ENCODE assay signal across 34 mouse cellular contexts in the genomic region with DNA sequence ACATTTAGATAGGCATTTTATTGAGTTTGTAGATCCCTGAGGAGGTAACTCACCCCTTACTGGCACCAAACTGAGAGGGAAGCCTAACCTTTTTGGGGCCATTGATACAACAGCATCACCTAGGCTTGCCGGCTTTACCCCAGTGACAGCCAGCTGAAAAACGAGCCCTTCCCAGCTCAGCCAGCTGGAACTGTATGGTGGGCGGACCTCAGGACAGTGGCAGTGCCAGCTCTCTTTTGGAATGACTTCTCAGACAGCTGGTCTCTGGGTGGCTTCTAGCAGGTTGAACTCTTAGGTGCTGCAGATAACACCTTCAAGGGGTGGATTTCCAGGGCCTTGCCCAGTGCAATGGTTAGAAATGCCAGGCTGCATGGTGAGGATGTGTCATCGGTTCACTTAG. TPM values are rescaled to one million over a fixed set of nuclear protein-coding genes. Genes with fewer than 3 reads are reported as not detected.
DNase-seq lines count a peak whose midpoint lies in the region.
"Had no signal": no experiment of that assay in that cellular context is flagged by ENCODE, and none has a peak within 500 bp of the region (broad histone marks: within the 10 kb centered on the region; RNA-seq: fewer than 3 reads in every experiment).

No protein-coding gene starts in this region.

- H3K4me3 ChIP-seq in heart, embryonic 10.5 days = no peak overlapping the region
- H3K4me3 ChIP-seq: embryonic facial prominence, embryonic 10.5 days; embryonic facial prominence, embryonic 13.5 days; erythroblast, embryonic 14.5 days; forebrain, embryonic 12.5 days; forebrain, embryonic 15.5 days; heart, embryonic 12.5 days; heart, embryonic 15.5 days had no signal

- DNase-seq in heart, postnatal 10 days = peak; percentile 8 to 11
- no peak for DNase-seq in heart, embryonic 10.5 days (ENCODE audit: low spot score)
- DNase-seq in gastrocnemius, postnatal 10 days = peak; percentile 31
- peak; percentile 15 to 28 for DNase-seq in gastrocnemius, postnatal 36 days
- no peak for DNase-seq in adrenal gland, adult 2 months
- no peak for DNase-seq in kidney, postnatal 14 days
- DNase-seq: adrenal gland, postnatal 10 days; adrenal gland, postnatal 36 days; cerebellum, adult 18-20 months; cerebellum, adult 9-11 months; cerebellum, postnatal 36 days; embryo, embryonic 11 days; heart, adult 11 months; heart, postnatal 14 days; heart, postnatal 4 days; kidney, adult 8-10 months had no signal

- WGBS in heart, embryonic 10.5 days = 61% methylated on average over 4 of the region's 4 CpGs

- intact Hi-C loops in heart, postnatal 10 days (cut with DNase I) = no loop called here
- intact Hi-C loops in gastrocnemius, postnatal 36 days (cut with DNase I) = no loop called here

- peaks cover 21% of the 10 kb centered on the region; the same call in 1 of the 2 replicates for H3K27me3 ChIP-seq in heart, embryonic 10.5 days (ENCODE audit: insufficient read depth, poor library complexity, severe bottlenecking)
- H3K27me3 ChIP-seq: forebrain, embryonic 15.5 days had no signal

- H3K4me1 ChIP-seq in heart, embryonic 10.5 days = no peaks in the 10 kb centered on the region
- H3K4me1 ChIP-seq: embryonic facial prominence, embryonic 10.5 days; embryonic facial prominence, embryonic 13.5 days; forebrain, embryonic 12.5 days; forebrain, embryonic 15.5 days; heart, embryonic 12.5 days; heart, embryonic 15.5 days had no signal

- H3K36me3 ChIP-seq in heart, embryonic 10.5 days = no peaks in the 10 kb centered on the region
- H3K36me3 ChIP-seq: embryonic facial prominence, embryonic 10.5 days; embryonic facial prominence, embryonic 13.5 days; forebrain, embryonic 12.5 days; forebrain, embryonic 15.5 days; heart, embryonic 12.5 days; heart, embryonic 15.5 days had no signal

- no peak overlapping the region for H3K27ac ChIP-seq in heart, embryonic 10.5 days
- H3K27ac ChIP-seq: embryonic facial prominence, embryonic 10.5 days; embryonic facial prominence, embryonic 13.5 days; forebrain, embryonic 12.5 days; forebrain, embryonic 15.5 days; heart, embryonic 15.5 days; hindbrain, embryonic 14.5 days; hindbrain, postnatal 0 days had no signal

- no peaks in the 10 kb centered on the region for H3K9me3 ChIP-seq in heart, embryonic 10.5 days
- H3K9me3 ChIP-seq: embryonic facial prominence, embryonic 10.5 days; embryonic facial prominence, embryonic 13.5 days; forebrain, embryonic 12.5 days; forebrain, embryonic 15.5 days; heart, embryonic 12.5 days; heart, embryonic 15.5 days had no signal

RNA-seq across cellular contexts. Expression of a gene that starts 18.4 kb away (rescaled TPM):
- total RNA-seq in heart, postnatal 10 days (2021) = 10 to 100 TPM; 42.8 to 47.4 TPM
- polyA plus RNA-seq in heart, embryonic 10.5 days (2016; fragmentation: Nextera tagmentation; extraction: Ambion mirVana) = 73.8 and 97.3 TPM in 2 replicates
- total RNA-seq in gastrocnemius, postnatal 10 days (2021) = 10 to 100 TPM; 25.8 to 28.8 TPM
- total RNA-seq in gastrocnemius, postnatal 36 days (2021) = 10 to 100 TPM; 29.3 to 36.3 TPM
- 10 to 100 TPM; 71.3 to 75.7 TPM for total RNA-seq in adrenal gland, adult 2 months (2021)
- polyA plus RNA-seq in adrenal gland, adult 2 months (2012; rRNA removed) = 127 and 132 TPM in 2 replicates

RNA-seq across cellular contexts. Expression of a gene that starts 54.1 kb away (rescaled TPM):
- not detected for total RNA-seq in heart, postnatal 10 days (2021)
- polyA plus RNA-seq in heart, embryonic 10.5 days (2016; fragmentation: Nextera tagmentation; extraction: Ambion mirVana) = not detected in 2 replicates
- under 1 TPM in 1 of 2 experiments, not detected in 1; 0.41 TPM for total RNA-seq in gastrocnemius, postnatal 10 days (2021)
- total RNA-seq in gastrocnemius, postnatal 36 days (2021) = not detected
- total RNA-seq in adrenal gland, adult 2 months (2021) = not detected
- not detected in 2 replicates for polyA plus RNA-seq in adrenal gland, adult 2 months (2012; rRNA removed)
- total RNA-seq: adrenal gland, postnatal 36 days; heart, adult 8-10 months; heart, postnatal 14 days; heart, postnatal 4 days; hindbrain, postnatal 0 days; MEL had no signal
- polyA plus RNA-seq: activated CD4-positive, CD25-positive, alpha-beta regulatory T cell, adult 4 months; C2C12; CD4-positive, CD25-positive, alpha-beta regulatory T cell, adult 4 months; cortical plate, adult 2 months; embryonic facial prominence, embryonic 10.5 days; embryonic facial prominence, embryonic 13.5 days; erythroblast, embryonic 14.5 days; forebrain, embryonic 12.5 days; forebrain, embryonic 15.5 days; heart, embryonic 12.5 days; heart, embryonic 15.5 days; hindbrain, embryonic 11.5 days; hindbrain, embryonic 14.5 days; hindbrain, postnatal 0 days; inflammation-experienced regulatory T-cells, adult 6 months; intestine, embryonic 16.5 days had no signal

RNA-seq across cellular contexts. Expression of a gene that starts 55.7 kb away (rescaled TPM):
- 10 to 100 TPM in 1 of 2 experiments, 1 to 10 TPM in 1; 6.4 to 11.4 TPM for total RNA-seq in heart, postnatal 10 days (2021)
- polyA plus RNA-seq in heart, embryonic 10.5 days (2016; fragmentation: Nextera tagmentation; extraction: Ambion mirVana) = 14.2 and 16.0 TPM in 2 replicates
- total RNA-seq in gastrocnemius, postnatal 10 days (2021) = 1 to 10 TPM; 2.6 to 3.8 TPM
- 10 to 100 TPM in 1 of 2 experiments, 1 to 10 TPM in 1; 8.5 to 13.3 TPM for total RNA-seq in gastrocnemius, postnatal 36 days (2021)
- total RNA-seq in adrenal gland, adult 2 months (2021) = 10 to 100 TPM; 30.2 to 46.7 TPM
- polyA plus RNA-seq in adrenal gland, adult 2 months (2012; rRNA removed) = 68.7 and 99.1 TPM in 2 replicates

Comparison
In these comparisons a context has a peak if more than half of its experiments do, and no peak if none do; other contexts are left out.
1. DNase-seq: peak in heart, postnatal 10 days (2 of 2), gastrocnemius, postnatal 10 days (single experiment) and gastrocnemius, postnatal 36 days (2 of 2); none in heart, embryonic 10.5 days (single experiment), adrenal gland, adult 2 months (single experiment) and kidney, postnatal 14 days (single experiment).